Mouse (Mus musculus): ENCODE data around the gene Larp1b. TPM values are rescaled to one million over a fixed set of nuclear protein-coding genes. Genes with fewer than 3 reads are reported as not detected.

Larp1b gene
- polyA plus RNA-seq, 1 experiment from 2014 or later, result 0.99 TPM

- H3K4me3 ChIP-seq (ENCODE audit: low read depth, low read length), result no peak overlapping the region
- H3K36me3 ChIP-seq (ENCODE audit: control insufficient read depth, insufficient read depth, low read length), result no peaks in the 10 kb centered on the region; the same call in 1 of the 2 replicates
- no peaks in the 10 kb centered on the region for H3K4me1 ChIP-seq (ENCODE audit: control insufficient read depth, insufficient read depth, low read length)
- 90% methylated on average over 3 of the region's 3 CpGs for WGBS
- H3K9ac ChIP-seq (ENCODE audit: low read length), result no peak overlapping the region
- H3K4me2 ChIP-seq (ENCODE audit: low read depth, severe bottlenecking), result no peak overlapping the region
- H3K27me3 ChIP-seq (ENCODE audit: control insufficient read depth, insufficient read depth, low read length), result no peaks in the 10 kb centered on the region
- ATAC-seq (ENCODE audit: insufficient number of reproducible peaks, low FRiP score, low TSS enrichment, low read depth) (no peak), DNase-seq (ENCODE audit: low spot score) (no peak)
- H3K9me3 ChIP-seq (ENCODE audit: control insufficient read depth, low read length), result no peaks in the 10 kb centered on the region
- H3K27ac ChIP-seq (replicated peaks; ENCODE audit: low read depth, low read length), result no peak overlapping the region
These were observed 109.6 kb downstream of the Larp1b start for GRCm38 (mm10) chr3:41059249-41059648.

GRCm38 (mm10) chr3:41061831-41062565 lies 112.4 kb downstream of the Larp1b start:
- ATAC-seq (ENCODE audit: insufficient number of reproducible peaks, low FRiP score, low TSS enrichment, low read depth) (no peak), DNase-seq (ENCODE audit: low spot score) (no peak)
- no peak overlapping the region for H3K4me2 ChIP-seq (ENCODE audit: low read depth, severe bottlenecking)
- no peaks in the 10 kb centered on the region; the same call in none of the 2 replicates for H3K36me3 ChIP-seq (ENCODE audit: control insufficient read depth, insufficient read depth, low read length)
- H3K27me3 ChIP-seq (ENCODE audit: control insufficient read depth, insufficient read depth, low read length), result no peaks in the 10 kb centered on the region
- no peaks in the 10 kb centered on the region for H3K4me1 ChIP-seq (ENCODE audit: control insufficient read depth, insufficient read depth, low read length)
- no peaks in the 10 kb centered on the region for H3K9me3 ChIP-seq (ENCODE audit: control insufficient read depth, low read length)
- no peak overlapping the region for H3K4me3 ChIP-seq (ENCODE audit: low read depth, low read length)
- no peak overlapping the region for H3K9ac ChIP-seq (ENCODE audit: low read length)
- WGBS, result 90% methylated on average over 3 of the region's 3 CpGs
- no peak overlapping the region for H3K27ac ChIP-seq (replicated peaks; ENCODE audit: low read depth, low read length)

GRCm38 (mm10) chr3:41062758-41063157 lies 113.1 kb downstream of the Larp1b start:
- Histone ChIP-seq H3K4me3 (ENCODE audit: low read depth, low read length) (no peak overlapping the region), H3K4me1 (ENCODE audit: control insufficient read depth, insufficient read depth, low read length) (no peaks in the 10 kb centered on the region), H3K36me3 (ENCODE audit: control insufficient read depth, insufficient read depth, low read length) (no peaks in the 10 kb centered on the region; the same call in none of the 2 replicates), H3K27me3 (ENCODE audit: control insufficient read depth, insufficient read depth, low read length) (no peaks in the 10 kb centered on the region), H3K9me3 (ENCODE audit: control insufficient read depth, low read length) (no peaks in the 10 kb centered on the region), H3K9ac (ENCODE audit: low read length) (no peak overlapping the region), H3K27ac (replicated peaks; ENCODE audit: low read depth, low read length) (no peak overlapping the region), H3K4me2 (ENCODE audit: low read depth, severe bottlenecking) (no peak overlapping the region)
- WGBS, result 96% methylated on average over 2 of the region's 2 CpGs
- DNase-seq (ENCODE audit: low spot score) (no peak), ATAC-seq (ENCODE audit: insufficient number of reproducible peaks, low FRiP score, low TSS enrichment, low read depth) (no peak)

GRCm38 (mm10) chr3:41065320-41065719 lies 115.7 kb downstream of the Larp1b start:
- no peak for DNase-seq (ENCODE audit: low spot score)
- ATAC-seq (ENCODE audit: insufficient number of reproducible peaks, low FRiP score, low TSS enrichment, low read depth), result no peak
- Histone ChIP-seq H3K4me3 (ENCODE audit: low read depth, low read length) (no peak overlapping the region), H3K27ac (replicated peaks; ENCODE audit: low read depth, low read length) (no peak overlapping the region), H3K9ac (ENCODE audit: low read length) (no peak overlapping the region), H3K4me2 (ENCODE audit: low read depth, severe bottlenecking) (no peak overlapping the region), H3K9me3 (ENCODE audit: control insufficient read depth, low read length) (no peaks in the 10 kb centered on the region), H3K27me3 (ENCODE audit: control insufficient read depth, insufficient read depth, low read length) (no peaks in the 10 kb centered on the region), H3K4me1 (ENCODE audit: control insufficient read depth, insufficient read depth, low read length) (no peaks in the 10 kb centered on the region), H3K36me3 (ENCODE audit: control insufficient read depth, insufficient read depth, low read length) (no peaks in the 10 kb centered on the region; the same call in none of the 2 replicates)
- WGBS, result 89% methylated on average over 2 of the region's 2 CpGs

GRCm38 (mm10) chr3:41070519-41070918 lies 120.9 kb downstream of the Larp1b start:
- no peak for DNase-seq (ENCODE audit: low spot score)
- Histone ChIP-seq H3K4me3 (ENCODE audit: low read depth, low read length) (no peak overlapping the region), H3K4me1 (ENCODE audit: control insufficient read depth, insufficient read depth, low read length) (no peaks in the 10 kb centered on the region), H3K27me3 (ENCODE audit: control insufficient read depth, insufficient read depth, low read length) (no peaks in the 10 kb centered on the region), H3K4me2 (ENCODE audit: low read depth, severe bottlenecking) (no peak overlapping the region), H3K9ac (ENCODE audit: low read length) (no peak overlapping the region), H3K27ac (replicated peaks; ENCODE audit: low read depth, low read length) (no peak overlapping the region), H3K36me3 (ENCODE audit: control insufficient read depth, insufficient read depth, low read length) (no peaks in the 10 kb centered on the region), H3K9me3 (ENCODE audit: control insufficient read depth, low read length) (no peaks in the 10 kb centered on the region)
- 83% methylated on average over 2 of the region's 2 CpGs for WGBS
- ATAC-seq (ENCODE audit: insufficient number of reproducible peaks, low FRiP score, low TSS enrichment, low read depth), result no peak

- DNase-seq (ENCODE audit: low spot score), result no peak
- H3K27ac ChIP-seq (replicated peaks; ENCODE audit: low read depth, low read length), result no peak overlapping the region
- no peak overlapping the region for H3K4me2 ChIP-seq (ENCODE audit: low read depth, severe bottlenecking)
- no peak for ATAC-seq (ENCODE audit: insufficient number of reproducible peaks, low FRiP score, low TSS enrichment, low read depth)
- no peaks in the 10 kb centered on the region for H3K9me3 ChIP-seq (ENCODE audit: control insufficient read depth, low read length)
- WGBS, result 75% methylated on average over 8 of the region's 8 CpGs
- no peaks in the 10 kb centered on the region for H3K27me3 ChIP-seq (ENCODE audit: control insufficient read depth, insufficient read depth, low read length)
- H3K36me3 ChIP-seq (ENCODE audit: control insufficient read depth, insufficient read depth, low read length), result no peaks in the 10 kb centered on the region
- no peaks in the 10 kb centered on the region for H3K4me1 ChIP-seq (ENCODE audit: control insufficient read depth, insufficient read depth, low read length)
- H3K4me3 ChIP-seq (ENCODE audit: low read depth, low read length), result no peak overlapping the region
- no peak overlapping the region for H3K9ac ChIP-seq (ENCODE audit: low read length)
These were observed 125.7 kb downstream of the Larp1b start for GRCm38 (mm10) chr3:41075376-41075775.

GRCm38 (mm10) chr3:41078673-41079072 lies 129.0 kb downstream of the Larp1b start:
- 93% methylated on average over 2 of the region's 2 CpGs for WGBS
- ATAC-seq (ENCODE audit: insufficient number of reproducible peaks, low FRiP score, low TSS enrichment, low read depth), result no peak

GRCm38 (mm10) chr3:41080724-41081123 lies 131.1 kb downstream of the Larp1b start:
- Histone ChIP-seq H3K9ac (ENCODE audit: low read length) (no peak overlapping the region), H3K4me1 (ENCODE audit: control insufficient read depth, insufficient read depth, low read length) (no peaks in the 10 kb centered on the region; the same call in 1 of the 2 replicates), H3K4me3 (ENCODE audit: low read depth, low read length) (no peak overlapping the region), H3K27me3 (ENCODE audit: control insufficient read depth, insufficient read depth, low read length) (no peaks in the 10 kb centered on the region), H3K36me3 (ENCODE audit: control insufficient read depth, insufficient read depth, low read length) (no peaks in the 10 kb centered on the region), H3K27ac (replicated peaks; ENCODE audit: low read depth, low read length) (no peak overlapping the region), H3K9me3 (ENCODE audit: control insufficient read depth, low read length) (no peaks in the 10 kb centered on the region), H3K4me2 (ENCODE audit: low read depth, severe bottlenecking) (no peak overlapping the region)
- DNase-seq (ENCODE audit: low spot score) (peak; percentile 24), ATAC-seq (ENCODE audit: insufficient number of reproducible peaks, low FRiP score, low TSS enrichment, low read depth) (no peak)
- 56% methylated on average over 3 of the region's 3 CpGs for WGBS

More at GRCm38 (mm10) chr3:41078673-41079072, 129.0 kb downstream of the Larp1b start:
- Histone ChIP-seq H3K27ac (replicated peaks; ENCODE audit: low read depth, low read length) (no peak overlapping the region), H3K9ac (ENCODE audit: low read length) (no peak overlapping the region), H3K36me3 (ENCODE audit: control insufficient read depth, insufficient read depth, low read length) (no peaks in the 10 kb centered on the region), H3K27me3 (ENCODE audit: control insufficient read depth, insufficient read depth, low read length) (no peaks in the 10 kb centered on the region), H3K4me1 (ENCODE audit: control insufficient read depth, insufficient read depth, low read length) (no peaks in the 10 kb centered on the region; the same call in 1 of the 2 replicates), H3K4me3 (ENCODE audit: low read depth, low read length) (no peak overlapping the region), H3K4me2 (ENCODE audit: low read depth, severe bottlenecking) (no peak overlapping the region), H3K9me3 (ENCODE audit: control insufficient read depth, low read length) (no peaks in the 10 kb centered on the region)
- DNase-seq (ENCODE audit: low spot score), result no peak
